Mouse (Mus musculus): ENCODE measurements around the gene Thap11. TPM values are rescaled to one million over a fixed set of nuclear protein-coding genes. Genes with fewer than 3 reads are reported as not detected.
A peak's percentile ranks its signal among the peaks of the same experiment; 100 is the strongest.
"Not testable (repeated sequence)": the region's sequence is repeated elsewhere in the genome, so short reads cannot be mapped to it uniquely, and the experiment has no call there.

Gene Thap11
- 10 to 100 TPM; 40.0 to 42.2 TPM for total RNA-seq (2021)
- long read RNA-seq, experiment 1, transcript Thap11-201 (1 exons, 1,819 nt): major isoform, 49 of 49 reads
- long read RNA-seq, experiment 1, partial matches to known transcripts: 0 of 49 reads
- long read RNA-seq, experiment 1, other reads (novel, unspliced or antisense): 0 of 49 reads
- long read RNA-seq, experiment 2, transcript Thap11-201 (1 exons, 1,819 nt): major isoform, 71 of 71 reads
- long read RNA-seq, experiment 2, partial matches to known transcripts: 0 of 71 reads
- long read RNA-seq, experiment 2, other reads (novel, unspliced or antisense): 0 of 71 reads

- peak; percentile 64 to 84 for DNase-seq (ENCODE audit: low spot score in 2 of 2)
These were observed at the start of gene Thap11 for GRCm38 (mm10) chr8:105854715-105855216. Thap11 (plus strand) TSS chr8:105855132.

- DNase-seq (ENCODE audit: low spot score in 2 of 2): no peak
These were observed 49.6 kb upstream of the Thap11 start for GRCm38 (mm10) chr8:105805346-105805745.

- no peak for DNase-seq (ENCODE audit: low spot score in 2 of 2)
These were observed 49.0 kb upstream of the Thap11 start for GRCm38 (mm10) chr8:105805964-105806363.

- no peak for DNase-seq (ENCODE audit: low spot score in 2 of 2)
These were observed 47.2 kb upstream of the Thap11 start for GRCm38 (mm10) chr8:105807766-105808165.

GRCm38 (mm10) chr8:105808480-105808879 lies 46.5 kb upstream of the Thap11 start:
- DNase-seq (ENCODE audit: low spot score in 2 of 2): no peak

- DNase-seq (ENCODE audit: low spot score in 2 of 2): no peak
These were observed 44.6 kb upstream of the Thap11 start for GRCm38 (mm10) chr8:105810245-105810786.

GRCm38 (mm10) chr8:105811061-105811460 lies 43.9 kb upstream of the Thap11 start:
- DNase-seq (ENCODE audit: low spot score in 2 of 2): no peak

- no peak for DNase-seq (ENCODE audit: low spot score in 2 of 2)
These were observed 43.4 kb upstream of the Thap11 start for GRCm38 (mm10) chr8:105811543-105811942.

- DNase-seq (ENCODE audit: low spot score in 2 of 2): no peak
These were observed 42.4 kb upstream of the Thap11 start for GRCm38 (mm10) chr8:105812511-105812910.

- DNase-seq (ENCODE audit: low spot score in 2 of 2): no peak
These were observed 41.7 kb upstream of the Thap11 start for GRCm38 (mm10) chr8:105813241-105813640.

GRCm38 (mm10) chr8:105819659-105820058 lies 35.3 kb upstream of the Thap11 start:
- DNase-seq (ENCODE audit: low spot score in 2 of 2): no peak

GRCm38 (mm10) chr8:105820925-105821324 lies 34.0 kb upstream of the Thap11 start:
- DNase-seq (ENCODE audit: low spot score in 2 of 2): no peak

GRCm38 (mm10) chr8:105825506-105825905 lies 29.4 kb upstream of the Thap11 start:
- no peak for DNase-seq (ENCODE audit: low spot score in 2 of 2)

- no peak for DNase-seq (ENCODE audit: low spot score in 2 of 2)
These were observed 28.6 kb upstream of the Thap11 start for GRCm38 (mm10) chr8:105826379-105826778.

- DNase-seq (ENCODE audit: low spot score in 2 of 2): peak; percentile 78 to 91
These were observed 27.8 kb upstream of the Thap11 start, which contains the start of the genes Ranbp10 and Tsnaxip1 for GRCm38 (mm10) chr8:105826861-105827848. Ranbp10 (minus strand) TSS chr8:105827350. Tsnaxip1 (plus strand) TSS chr8:105827731.

GRCm38 (mm10) chr8:105833740-105834139 lies 21.2 kb upstream of the Thap11 start:
- DNase-seq (ENCODE audit: low spot score in 2 of 2): not testable (repeated sequence)

- peak; percentile 28 to 60 for DNase-seq (ENCODE audit: low spot score in 2 of 2)
These were observed 19.6 kb upstream of the Thap11 start for GRCm38 (mm10) chr8:105835318-105835717.

GRCm38 (mm10) chr8:105836991-105837390 lies 17.9 kb upstream of the Thap11 start:
- DNase-seq (ENCODE audit: low spot score in 2 of 2): no peak

GRCm38 (mm10) chr8:105839209-105839608 lies 15.7 kb upstream of the Thap11 start:
- DNase-seq (ENCODE audit: low spot score in 2 of 2): no peak

GRCm38 (mm10) chr8:105846678-105847077 lies 8.3 kb upstream of the Thap11 start:
- no peak for DNase-seq (ENCODE audit: low spot score in 2 of 2)

- no peak for DNase-seq (ENCODE audit: low spot score in 2 of 2)
These were observed 4.9 kb upstream of the Thap11 start for GRCm38 (mm10) chr8:105850014-105850413.

Measured in adrenal gland, postnatal 4 days (tissue).